Mouse (Mus musculus) 416B (cell line): ENCODE data around the gene Elp5.
A peak's percentile ranks its signal among the peaks of the same experiment; 100 is the strongest.
"Not testable (repeated sequence)": the region's sequence is repeated elsewhere in the genome, so short reads cannot be mapped to it uniquely, and the experiment has no call there.

Experiments used
- DNase-seq: peaks from one replicate; pipeline ENCODE4 v3.0.0; 2011; ENCODE audit warnings: low read depth

Gene Elp5

DNA sequence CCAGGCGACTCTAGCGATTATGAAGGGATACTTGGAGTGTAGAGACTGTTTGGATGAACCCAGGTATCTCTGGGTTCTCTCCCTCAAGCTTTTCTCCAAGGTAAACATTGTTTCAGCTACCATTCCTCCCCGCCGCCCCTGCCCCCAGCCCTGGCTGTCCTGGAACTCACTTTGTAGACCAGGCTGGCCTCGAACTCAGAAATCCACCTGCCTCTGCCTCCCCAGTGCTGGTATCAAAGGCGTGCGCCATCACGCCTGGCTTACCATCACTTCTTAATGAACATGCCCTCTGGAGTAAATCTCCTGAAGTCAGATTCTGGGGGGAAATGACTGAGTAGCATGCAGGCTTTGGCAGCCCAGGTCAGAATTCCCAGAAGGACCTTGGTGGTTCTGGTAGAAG lies at the start of gene Elp5:
Gene Elp5, minus strand, starts transcription at position 293 of the 400 bp plus-strand sequence.
- DNase-seq = no peak

DNA sequence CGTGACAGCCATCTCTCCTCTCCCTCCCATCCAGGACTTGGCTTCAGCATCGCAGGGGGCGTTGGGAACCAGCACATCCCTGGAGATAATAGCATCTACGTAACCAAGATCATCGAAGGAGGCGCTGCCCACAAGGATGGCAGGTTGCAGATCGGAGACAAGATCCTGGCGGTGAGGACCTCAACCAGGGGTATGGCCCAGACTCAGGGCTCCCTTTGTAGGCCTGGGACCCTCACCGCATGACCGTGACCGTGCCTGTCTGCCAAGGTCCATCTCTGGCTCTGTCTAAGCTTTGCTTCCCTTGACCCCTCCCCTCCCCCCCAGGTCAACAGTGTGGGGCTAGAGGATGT lies 49.0 kb upstream of the Elp5 start:
- no peak for DNase-seq

- DNase-seq = no peak
Observed at GRCm38 (mm10) chr11:70030651-70031320, 48.5 kb upstream of the Elp5 start.

DNA sequence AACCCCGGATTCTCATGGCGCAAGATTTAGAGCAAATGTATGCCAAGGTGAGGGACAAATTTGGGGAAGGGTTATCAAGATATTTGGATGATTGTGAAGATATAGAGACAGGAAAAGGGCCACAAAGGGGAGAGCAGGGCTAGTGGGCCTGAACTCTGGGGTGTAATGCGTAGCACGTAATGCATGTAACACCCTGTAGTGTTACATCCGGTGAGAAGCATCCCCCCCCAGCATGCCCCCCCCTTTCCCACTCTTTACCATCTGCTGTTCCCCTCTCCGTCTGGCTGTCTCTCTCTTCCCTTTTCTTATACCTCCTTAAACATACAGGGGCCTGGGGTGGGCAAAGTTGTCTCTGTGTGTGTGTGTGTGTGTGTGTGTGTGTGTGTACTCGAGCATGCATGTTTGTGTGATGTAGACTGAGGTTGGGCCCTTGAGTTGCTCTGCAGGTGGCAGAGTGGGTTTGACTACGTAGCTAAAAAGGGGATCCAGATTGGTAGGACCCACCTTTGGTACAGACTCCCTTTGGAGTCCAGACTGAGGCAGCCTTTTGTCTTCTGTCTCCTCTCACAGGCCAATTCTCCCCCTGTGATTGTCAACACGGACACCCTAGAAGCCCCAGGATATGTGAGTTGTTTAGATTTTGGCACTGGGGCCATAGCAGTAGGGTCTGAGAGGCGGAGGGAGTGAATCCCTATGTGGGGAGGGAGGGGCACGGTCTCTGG lies 47.7 kb upstream of the Elp5 start:
- DNase-seq = no peak

DNA sequence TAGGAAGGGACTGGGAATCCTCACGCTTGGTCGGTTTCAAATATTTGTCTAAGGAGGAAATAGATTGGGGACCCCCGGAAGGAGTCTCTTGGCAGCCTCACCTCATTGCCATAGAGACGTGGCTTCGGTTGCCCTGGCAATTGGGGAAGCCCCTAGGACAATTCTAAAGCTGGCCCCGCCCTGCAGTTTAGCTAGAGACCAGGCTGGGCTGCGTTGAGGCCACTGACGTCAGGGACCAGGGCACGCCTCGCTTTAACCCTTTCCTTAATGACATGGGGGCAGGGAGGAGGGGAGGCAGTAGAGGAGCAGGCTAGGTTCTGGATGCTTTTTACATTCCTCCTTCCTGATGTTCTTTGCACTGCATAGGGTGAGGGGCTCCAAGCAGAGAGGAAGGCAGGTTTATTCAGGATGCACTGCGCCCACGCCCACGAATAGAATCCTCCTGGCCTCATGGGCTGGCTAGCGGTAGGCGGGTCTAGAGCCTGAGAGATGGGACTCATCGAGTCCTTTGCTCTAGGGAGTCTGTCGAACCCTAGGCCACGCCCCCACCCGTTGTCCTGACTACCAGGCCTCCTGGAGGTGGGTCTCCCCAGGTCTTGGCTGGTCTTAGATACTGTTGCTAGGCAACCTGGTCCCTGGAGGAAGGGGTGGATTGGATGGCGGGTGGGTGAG lies 46.9 kb upstream of the Elp5 start:
- DNase-seq = no peak

DNA sequence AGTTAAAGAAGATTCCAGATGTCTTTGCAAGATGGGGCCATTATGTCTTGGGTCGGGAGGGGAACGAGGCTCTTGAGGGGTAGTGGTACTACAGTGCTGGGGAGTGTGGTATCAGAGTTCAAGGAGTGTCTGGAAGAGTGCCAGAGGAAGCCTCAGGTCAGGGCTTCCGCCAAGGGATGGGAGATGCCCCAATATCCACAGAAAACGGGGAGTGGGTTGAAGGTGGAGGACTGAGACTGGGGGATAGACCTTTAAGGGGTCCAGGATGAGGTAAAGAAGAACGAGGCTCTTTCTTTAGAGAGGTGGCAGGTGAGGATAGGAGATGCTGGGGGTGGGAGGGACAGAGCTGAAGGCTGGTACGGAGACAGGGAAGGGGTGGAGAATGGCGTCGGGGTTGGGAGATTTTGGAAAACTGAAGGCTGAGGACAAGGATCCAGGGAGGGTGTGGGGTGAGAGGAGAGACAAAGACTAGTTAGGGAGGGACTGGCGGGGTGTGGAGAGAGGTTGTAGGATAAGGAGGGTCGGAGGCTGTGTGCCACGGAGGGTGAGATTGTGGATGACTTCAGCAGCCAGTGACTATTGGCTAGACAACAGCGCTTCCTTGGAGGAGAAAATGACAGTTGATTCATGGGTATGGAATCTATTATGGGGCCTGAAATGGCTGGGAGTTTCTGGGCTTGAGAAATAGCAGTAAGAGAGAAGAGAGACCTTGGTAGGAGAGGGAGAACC lies 46.2 kb upstream of the Elp5 start:
- DNase-seq = no peak

- no peak for DNase-seq
Observed at GRCm38 (mm10) chr11:70027397-70027796, 45.1 kb upstream of the Elp5 start.

DNA sequence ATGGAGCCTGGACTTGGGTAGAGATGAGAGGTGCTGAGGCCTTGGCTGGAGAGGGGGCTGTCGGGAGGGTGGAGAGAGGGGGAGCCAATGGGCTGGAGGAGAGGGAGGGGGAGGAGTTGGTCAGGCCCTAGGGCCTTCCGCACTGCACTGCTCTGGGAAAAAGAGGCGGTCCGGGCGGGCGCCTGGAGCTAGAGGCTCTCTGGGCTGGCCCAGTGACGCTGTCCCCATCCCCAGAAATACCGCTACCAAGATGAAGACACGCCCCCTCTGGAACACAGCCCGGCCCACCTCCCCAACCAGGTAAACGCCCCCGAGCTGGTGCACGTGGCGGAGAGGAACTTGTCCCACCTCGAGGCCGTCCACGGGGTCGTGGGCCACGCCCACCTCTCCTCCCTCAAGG lies 44.4 kb upstream of the Elp5 start:
- DNase-seq = no peak

GRCm38 (mm10) chr11:70024151-70024514 lies 41.8 kb upstream of the Elp5 start:
- no peak for DNase-seq

GRCm38 (mm10) chr11:70023481-70024150 lies 41.3 kb upstream of the Elp5 start:
- DNase-seq = no peak

- DNase-seq = peak; percentile 98
Observed at GRCm38 (mm10) chr11:70021264-70022132, 39.2 kb upstream of the Elp5 start.

DNA sequence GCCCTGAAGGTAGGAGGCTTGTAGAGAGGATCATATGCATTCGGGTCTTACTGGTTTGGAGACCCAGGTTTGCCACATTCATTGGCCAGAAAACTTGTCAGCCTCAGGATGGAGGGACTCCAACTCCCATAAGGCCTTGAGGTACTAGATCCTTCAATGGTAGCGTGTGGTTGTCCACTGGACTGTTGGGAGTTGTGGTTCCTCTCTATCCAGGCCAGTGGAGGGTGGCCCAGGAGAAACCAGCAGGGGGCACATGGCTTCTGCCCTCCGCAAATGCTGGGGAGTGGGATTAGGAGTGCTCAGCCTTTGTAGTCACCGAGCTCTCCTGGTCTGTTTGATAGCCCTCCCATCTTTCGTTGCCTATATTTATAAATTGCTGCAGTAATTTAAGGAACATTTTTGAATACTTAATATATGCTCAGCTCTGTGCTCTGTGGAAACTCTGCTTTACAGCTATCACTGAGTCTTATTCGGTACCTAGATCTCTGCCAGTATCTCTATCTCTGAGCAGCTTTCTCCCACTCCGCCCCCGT lies 38.5 kb upstream of the Elp5 start:
- peak; percentile 94 for DNase-seq

GRCm38 (mm10) chr11:70020022-70020631 lies 37.8 kb upstream of the Elp5 start:
- DNase-seq = peak; percentile 81

DNA sequence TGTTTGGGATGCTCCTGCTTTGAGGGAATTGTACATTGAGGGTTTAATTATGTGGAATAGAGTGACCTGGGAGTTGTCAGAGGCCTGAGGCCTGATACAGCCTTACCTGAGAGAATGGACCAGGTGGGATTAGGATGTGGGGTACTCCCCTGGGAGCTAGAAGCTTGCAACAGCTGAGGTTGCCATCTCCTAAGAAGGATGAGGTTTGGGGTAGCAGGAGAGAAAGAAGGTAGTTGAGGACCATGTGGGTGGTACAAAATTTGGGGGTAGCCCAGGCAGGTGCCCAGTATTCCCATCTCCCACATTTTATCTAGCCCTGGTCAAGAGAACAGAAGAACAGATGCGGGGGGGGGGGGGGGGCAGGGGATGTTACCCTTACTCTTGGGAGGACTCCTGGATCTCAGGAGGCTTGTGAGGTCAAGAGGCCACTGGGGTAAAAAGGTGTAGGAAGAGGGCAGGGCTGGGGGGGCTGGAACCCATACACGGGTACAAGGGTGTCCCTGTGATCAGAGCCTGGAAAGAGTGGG lies 37.2 kb upstream of the Elp5 start:
- no peak for DNase-seq

GRCm38 (mm10) chr11:70018131-70018990 lies 36.0 kb upstream of the Elp5 start:
- DNase-seq = peak; percentile 79

DNA sequence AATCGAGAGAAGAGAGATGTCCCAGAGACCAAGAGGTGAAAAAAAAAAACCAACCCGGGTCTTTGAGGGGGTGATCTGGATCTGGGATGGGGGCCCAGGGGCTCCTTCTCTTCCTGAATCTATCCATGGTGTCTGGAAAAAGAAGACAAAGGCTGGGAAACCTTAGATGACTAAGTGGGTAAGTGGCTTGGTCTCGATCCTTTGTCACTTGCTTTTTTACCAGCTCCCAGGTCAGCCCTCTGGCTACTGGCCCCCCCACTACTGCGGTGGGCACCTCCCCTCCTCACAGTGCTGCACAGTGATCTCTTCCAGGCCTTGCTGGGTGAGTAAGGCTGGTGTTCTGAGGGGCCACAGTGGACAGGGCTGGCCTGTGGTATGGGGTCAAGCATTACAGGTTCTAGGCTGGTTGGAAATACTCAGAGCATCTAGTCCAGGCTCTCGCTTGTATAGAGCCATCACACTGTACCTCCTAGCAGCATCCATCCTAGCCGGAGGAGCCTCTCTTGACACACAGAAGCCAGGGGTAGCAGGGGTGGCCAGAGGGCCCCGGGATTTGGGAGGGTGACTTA lies 35.0 kb upstream of the Elp5 start:
- no peak for DNase-seq

GRCm38 (mm10) chr11:70016669-70017068 lies 34.4 kb upstream of the Elp5 start, which contains the start of gene Dlg4:
Gene Dlg4 (plus strand): TSS chr11:70016942.
- DNase-seq = no peak

GRCm38 (mm10) chr11:70016177-70016576 lies 33.9 kb upstream of the Elp5 start:
- DNase-seq = not testable (repeated sequence)

DNA sequence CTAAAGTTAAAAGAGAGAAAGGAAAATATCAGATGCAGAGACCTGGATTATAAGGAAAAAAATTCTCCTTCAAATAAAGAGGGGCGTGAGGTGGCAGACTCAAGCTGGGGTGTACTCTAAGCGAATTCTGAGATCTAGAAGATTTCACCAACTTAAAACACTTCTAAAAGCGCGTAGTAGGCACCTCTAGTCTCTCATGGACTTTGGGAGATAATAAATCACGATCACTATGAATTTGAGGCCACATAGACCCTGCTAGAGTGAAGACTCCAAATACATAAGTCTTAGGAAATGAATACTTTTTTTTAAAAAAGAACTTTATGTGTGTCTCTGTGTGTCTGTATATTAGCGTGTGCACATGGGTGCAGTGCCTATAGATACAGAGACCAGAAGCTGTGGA lies 33.4 kb upstream of the Elp5 start:
- DNase-seq = peak; percentile 42
